Mouse (Mus musculus): ENCODE measurements around the gene Dop1b.

Dop1b gene

DNA sequence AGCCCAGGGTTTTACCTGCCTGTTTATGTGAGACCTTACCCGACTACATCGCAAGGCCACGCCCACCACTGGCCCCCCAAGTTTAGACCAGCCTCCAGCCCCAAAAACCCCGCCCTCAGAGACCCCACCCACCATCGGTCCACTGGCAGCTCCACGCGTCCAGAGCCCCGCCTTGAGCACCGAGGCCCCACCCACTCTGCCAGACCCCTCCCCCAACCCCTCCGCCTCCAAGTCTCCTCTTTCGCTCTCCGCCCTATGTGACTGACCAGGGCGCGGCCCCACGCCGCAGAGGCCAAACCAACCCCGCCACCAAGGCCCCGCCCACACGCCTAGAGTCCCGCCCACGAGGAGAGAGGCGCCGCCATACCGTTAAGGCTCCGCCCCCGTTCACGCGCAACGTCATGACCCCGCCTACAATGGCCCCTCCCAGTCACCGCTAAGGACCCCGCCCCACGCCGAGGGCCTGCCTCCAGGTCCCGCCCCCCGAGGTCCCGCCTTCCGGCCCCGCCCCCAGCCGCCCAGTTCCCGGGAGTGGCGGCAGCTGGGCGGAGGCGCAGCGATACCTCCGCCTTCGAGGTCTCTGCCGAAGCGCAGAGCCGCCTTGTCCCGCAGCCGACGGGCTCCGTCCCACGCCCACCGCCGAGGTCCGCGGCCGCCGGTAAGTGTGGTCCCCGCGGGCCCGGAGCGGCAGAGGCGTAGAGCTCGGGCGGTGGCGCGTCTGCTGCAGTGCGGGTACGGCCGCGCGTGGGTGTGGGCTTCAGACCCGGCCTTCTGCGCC lies at the start of gene Dop1b:
Gene Dop1b, plus strand, starts transcription at position 494 of the 778 bp plus-strand sequence.
- WGBS, result under 1% methylated on average over 76 of the region's 77 CpGs

DNA sequence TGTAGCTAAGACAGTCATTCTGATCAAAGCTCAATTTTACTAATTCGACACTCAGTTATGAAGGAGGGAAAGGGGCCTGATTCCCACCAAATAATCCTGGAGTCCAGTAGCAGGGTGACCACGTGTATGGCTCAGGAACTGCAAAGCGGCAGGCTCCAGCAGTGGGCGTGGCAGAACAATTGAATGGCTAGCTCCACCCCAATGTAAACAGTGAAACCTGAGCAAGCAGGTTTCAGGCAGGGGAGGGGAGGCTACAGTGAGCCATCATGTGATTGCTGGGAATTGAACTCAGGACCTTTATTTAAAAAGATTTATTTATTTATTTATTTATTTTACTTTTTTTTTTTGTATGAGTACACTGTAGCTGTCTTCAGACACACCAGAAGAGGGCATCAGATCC lies 41.2 kb upstream of the Dop1b start:
- WGBS, result 51% methylated on average over 4 of the region's 4 CpGs

- whole genome bisulfite sequencing, result 91% methylated on average over 5 of the region's 5 CpGs
These were observed 40.6 kb upstream of the Dop1b start for GRCm38 (mm10) chr16:93671064-93671463.

- 83% methylated on average over 5 of the region's 5 CpGs for WGBS
These were observed 35.3 kb upstream of the Dop1b start for GRCm38 (mm10) chr16:93676376-93676775.

GRCm38 (mm10) chr16:93678206-93678605 lies 33.5 kb upstream of the Dop1b start:
- 78% methylated on average over 4 of the region's 4 CpGs for WGBS

DNA sequence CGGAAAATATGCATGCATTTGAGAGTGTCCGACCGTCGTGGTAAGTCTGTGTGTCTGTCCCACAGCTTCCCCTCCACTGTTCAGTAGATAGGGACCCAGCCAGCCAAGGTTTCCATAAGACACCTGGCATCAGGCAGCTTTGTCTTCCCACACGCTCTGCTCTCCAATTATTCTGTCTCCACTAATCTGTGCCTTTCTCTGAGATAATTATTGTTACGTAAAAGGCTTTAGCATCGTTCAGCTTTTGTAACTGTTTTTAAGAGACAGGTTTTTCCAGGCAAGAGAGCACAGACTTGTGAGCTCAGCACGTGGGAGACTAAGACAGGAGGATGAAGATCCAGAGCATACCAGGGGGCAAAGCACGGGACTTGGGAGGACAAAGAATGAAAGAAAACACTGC lies 32.5 kb upstream of the Dop1b start:
- WGBS, result 50% methylated on average over 9 of the region's 9 CpGs

DNA sequence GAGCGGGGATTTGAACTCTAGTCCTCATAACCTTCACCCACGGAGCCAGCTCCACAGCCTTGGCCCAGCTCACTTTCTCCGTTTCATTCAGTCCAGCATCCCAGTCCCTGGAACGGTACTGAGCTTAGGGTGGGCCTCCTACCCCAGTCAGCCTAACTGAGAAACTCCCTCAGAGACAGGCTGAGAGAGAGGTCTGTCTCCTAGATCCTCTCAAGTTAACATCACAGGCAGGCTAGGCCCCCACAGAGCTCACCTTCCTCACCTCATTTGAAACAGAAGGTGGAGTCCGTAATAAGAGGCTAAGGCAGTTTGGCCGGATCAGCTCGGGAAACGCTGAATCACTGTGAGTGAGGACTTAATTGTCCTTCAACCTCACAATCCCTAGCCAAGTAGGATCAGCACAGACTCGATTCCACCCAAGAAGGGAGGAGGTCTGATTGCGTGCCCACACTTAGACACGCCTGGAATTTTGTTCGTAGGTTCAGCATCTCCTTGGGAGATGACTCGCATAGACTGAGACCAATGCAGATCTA lies 29.5 kb upstream of the Dop1b start:
- 37% methylated on average over 13 of the region's 13 CpGs for WGBS

DNA sequence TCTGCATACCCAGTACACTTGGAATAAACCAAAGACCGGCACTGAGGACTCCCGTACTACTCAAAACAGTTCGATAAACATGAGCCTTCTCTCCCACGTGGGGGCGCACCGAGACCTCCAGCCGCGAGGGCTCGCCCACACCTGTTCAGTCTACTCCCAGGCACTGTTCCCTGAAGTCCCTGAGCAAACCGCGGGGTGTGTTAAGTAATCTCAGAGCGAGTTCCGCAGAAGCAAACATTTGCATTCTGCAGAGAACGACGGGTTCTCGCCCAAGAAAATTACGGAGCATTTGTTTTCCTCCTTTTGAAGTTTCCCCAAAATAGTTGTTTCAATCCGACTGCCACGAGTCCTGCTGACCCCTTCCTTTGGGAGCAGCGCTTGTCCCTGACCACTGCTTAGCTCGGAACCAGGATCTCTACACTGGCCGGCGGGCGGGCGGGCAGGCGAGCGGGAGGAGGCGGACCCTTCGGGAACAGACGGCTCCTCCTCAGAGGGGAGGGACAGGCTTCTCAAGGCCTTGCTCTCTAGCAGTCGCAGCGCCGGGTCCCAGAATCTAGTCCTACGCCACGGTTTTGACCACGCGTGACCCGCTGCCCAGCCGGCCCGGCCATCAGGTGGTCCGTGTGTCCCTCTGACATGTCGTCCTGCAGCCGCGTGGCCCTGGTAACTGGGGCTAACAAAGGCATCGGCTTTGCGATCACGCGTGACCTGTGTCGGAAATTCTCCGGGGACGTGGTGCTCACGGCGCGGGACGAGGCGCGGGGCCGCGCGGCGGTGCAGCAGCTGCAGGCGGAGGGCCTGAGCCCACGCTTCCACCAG lies 28.8 kb upstream of the Dop1b start, which contains the start of gene Cbr3:
Gene Cbr3, plus strand, starts transcription at position 527 of the 819 bp plus-strand sequence.
- WGBS, result under 1% methylated on average over 63 of the region's 63 CpGs

- 4% methylated on average over 53 of the region's 53 CpGs for WGBS
These were observed 28.0 kb upstream of the Dop1b start for GRCm38 (mm10) chr16:93683508-93684236.

GRCm38 (mm10) chr16:93684441-93684840 lies 27.3 kb upstream of the Dop1b start:
- WGBS, result 58% methylated on average over 7 of the region's 7 CpGs

DNA sequence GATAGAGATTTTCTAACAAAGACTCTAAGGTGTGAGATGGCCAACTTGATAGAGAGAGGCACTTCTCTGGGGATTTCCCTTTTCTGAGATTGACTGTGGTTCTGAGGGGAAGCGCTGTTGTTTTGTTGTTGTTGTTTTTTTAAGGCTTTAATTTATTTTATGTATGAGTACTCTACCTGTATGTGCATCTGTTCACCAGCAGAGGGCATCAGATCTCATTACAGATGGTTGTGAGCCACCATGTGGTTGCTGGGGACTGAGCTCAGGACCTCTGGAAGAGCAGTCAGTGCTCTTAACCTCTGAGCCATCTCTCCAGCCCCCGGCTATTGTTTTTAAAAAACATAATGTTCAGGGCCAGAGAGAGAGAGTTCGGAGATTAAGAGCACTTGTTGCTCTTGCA lies 25.9 kb upstream of the Dop1b start:
- 96% methylated on average over 3 of the region's 3 CpGs for WGBS

GRCm38 (mm10) chr16:93686421-93686820 lies 25.3 kb upstream of the Dop1b start:
- WGBS, result 68% methylated on average over 5 of the region's 7 CpGs

DNA sequence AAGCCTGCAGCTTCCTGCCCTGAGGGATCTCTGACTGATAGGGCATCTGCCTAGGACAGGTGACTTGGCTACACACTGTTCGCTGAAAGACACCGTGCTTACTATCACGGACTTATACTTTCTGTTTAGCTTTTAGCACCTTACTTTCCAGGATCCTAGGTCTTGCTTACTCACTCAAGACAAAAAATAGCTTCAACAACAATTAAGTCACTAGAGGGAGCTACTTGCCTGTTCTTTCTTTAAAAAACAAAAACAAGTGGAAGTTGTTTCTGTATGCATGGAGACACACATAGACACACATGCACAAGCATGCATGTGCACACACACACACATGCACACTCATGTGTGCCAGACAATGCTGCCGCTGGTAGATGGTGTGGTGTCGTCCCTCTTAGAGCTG lies 24.8 kb upstream of the Dop1b start:
- WGBS, result 40% methylated on average over 5 of the region's 5 CpGs

- WGBS, result 82% methylated on average over 6 of the region's 6 CpGs
These were observed 20.4 kb upstream of the Dop1b start for GRCm38 (mm10) chr16:93691206-93691841.

GRCm38 (mm10) chr16:93692744-93693143 lies 19.0 kb upstream of the Dop1b start:
- 80% methylated on average over 2 of the region's 2 CpGs for WGBS

DNA sequence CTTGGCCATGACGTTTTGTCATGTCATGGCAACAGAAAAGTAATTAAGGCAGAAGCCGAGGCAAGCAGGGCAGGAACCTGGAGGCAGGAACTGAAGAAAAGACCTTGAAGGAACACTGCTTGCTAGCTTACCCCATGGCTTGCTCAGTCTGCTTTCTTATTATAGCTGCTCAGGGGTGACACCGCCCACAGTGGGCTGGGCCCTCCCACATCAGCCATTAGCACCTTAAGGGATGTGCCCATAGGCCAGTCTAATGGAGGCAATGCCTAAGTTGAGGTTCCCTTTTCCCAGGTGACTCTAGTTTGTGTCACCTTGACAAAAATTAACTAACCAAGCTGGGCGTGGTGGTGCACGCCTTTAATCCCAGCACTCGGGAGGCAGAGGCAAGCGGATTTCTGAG lies 4.6 kb upstream of the Dop1b start:
- 93% methylated on average over 7 of the region's 7 CpGs for WGBS

- 91% methylated on average over 1 of the region's 1 CpGs for WGBS
These were observed 2.5 kb upstream of the Dop1b start for GRCm38 (mm10) chr16:93709217-93709616.

- 1% methylated on average over 11 of the region's 11 CpGs for WGBS
These were observed 780 bp upstream of the Dop1b start for GRCm38 (mm10) chr16:93710924-93711323.

GRCm38 (mm10) chr16:93712189-93712885 lies 633 bp downstream of the Dop1b start:
- 8% methylated on average over 31 of the region's 31 CpGs for WGBS

GRCm38 (mm10) chr16:93712966-93713365 lies 1.3 kb downstream of the Dop1b start:
- WGBS, result 62% methylated on average over 7 of the region's 7 CpGs

DNA sequence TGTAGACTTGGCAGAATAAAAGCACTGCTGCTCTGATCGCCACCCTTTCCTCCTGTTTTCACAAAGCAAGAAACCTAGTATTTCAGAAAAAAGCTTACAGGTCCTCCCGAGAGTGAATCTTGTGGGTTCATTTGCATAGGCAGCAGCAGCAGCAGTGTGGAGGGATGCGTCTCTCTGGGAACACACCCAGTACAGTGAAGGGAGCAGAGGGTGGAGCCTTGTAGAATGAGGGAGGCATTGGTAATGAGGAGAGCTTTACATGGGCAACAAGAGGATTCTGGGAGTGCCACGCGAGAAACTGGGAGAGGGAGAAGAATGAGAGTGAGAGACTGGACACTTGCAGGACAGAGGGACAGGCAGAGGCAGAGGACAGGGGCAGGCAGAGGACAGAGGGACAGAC lies 2.7 kb downstream of the Dop1b start:
- 21% methylated on average over 5 of the region's 5 CpGs for WGBS
